In the genomic region with DNA sequence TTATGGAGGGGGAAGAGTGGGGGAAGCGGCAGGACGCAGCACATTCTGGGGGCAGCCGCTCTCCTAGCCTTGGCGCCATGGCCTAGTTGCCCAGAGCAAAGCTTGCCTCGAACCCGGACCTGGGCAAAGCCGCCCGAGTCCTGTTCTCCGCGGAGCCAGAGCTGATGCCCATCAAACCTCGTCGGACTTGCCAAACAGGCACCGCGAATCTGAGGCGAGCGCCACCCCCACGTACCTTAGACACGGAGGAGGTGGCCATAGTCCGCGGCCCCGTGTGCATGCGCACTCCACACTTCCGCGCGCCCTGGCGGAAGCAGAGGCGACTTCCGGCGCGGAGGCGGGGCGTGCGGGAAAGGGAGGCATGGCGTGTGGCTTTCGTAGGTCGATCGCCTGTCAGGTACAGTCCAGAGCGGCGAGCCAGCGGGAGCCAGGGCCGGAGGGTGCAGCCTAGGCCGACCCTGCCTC, we compare ENCODE assay signal across 8 mouse cellular contexts. TPM values are rescaled to one million over a fixed set of nuclear protein-coding genes. Genes with fewer than 3 reads are reported as not detected.
DNase-seq lines count a peak whose midpoint lies in the region; ATAC-seq and TF ChIP-seq lines count a peak whose summit lies in the region.

A gene (minus strand): TSS at position 315 of the 465 bp plus-strand sequence.
A gene (plus strand): TSS at position 328 of the 465 bp plus-strand sequence.

- peak; percentile 77; the same call in 1 of the 2 replicates for TF ChIP-seq POLR2A in lung, adult 2 months (IDR thresholded peaks at IDR 0.05; ENCODE audit: borderline replicate concordance, extremely low read depth, low read depth, low read length)

- peak within 1 kb of the TSS; percentile 82 for H3K4me2 ChIP-seq in forebrain, embryonic 15.5 days (replicated peaks)

- peak; percentile 91 for DNase-seq in ES-CJ7 (ENCODE audit: low read depth, low spot score)
- DNase-seq in cerebellum, adult 11 months = peak; percentile 91
- peak; percentile 81 for DNase-seq in heart, postnatal 25 days (ENCODE audit: low spot score)
- peak; percentile 89 to 95 for DNase-seq in layer of hippocampus, adult 18-20 months (ENCODE audit: low spot score in 2 of 2)
- DNase-seq in lung, adult 2 months = peak; percentile 91
- peak; percentile 83 to 85 for DNase-seq in thymus, adult 18-20 months

- H3K4me3 ChIP-seq in forebrain, embryonic 15.5 days = peak within 1 kb of the TSS; percentile 91
- peak within 1 kb of the TSS; percentile 92 for H3K4me3 ChIP-seq in lung, adult 2 months (replicated peaks; ENCODE audit: extremely low read depth, low read depth, low read length)

- no peaks in the 10 kb centered on the region for H3K27me3 ChIP-seq in forebrain, embryonic 15.5 days

- H3K9ac ChIP-seq in forebrain, embryonic 15.5 days (replicated peaks) = peak within 1 kb of the TSS; percentile 79

- H3K4me1 ChIP-seq in forebrain, embryonic 15.5 days = peaks cover 24% of the 10 kb centered on the region
- peaks cover 10% of the 10 kb centered on the region; the same call in 1 of the 2 replicates for H3K4me1 ChIP-seq in lung, adult 2 months (ENCODE audit: control insufficient read depth, insufficient read depth, low read length)

- WGBS in forebrain, embryonic 15.5 days = under 1% methylated on average over 42 of the region's 42 CpGs
- under 1% methylated on average over 42 of the region's 42 CpGs for WGBS in lung, adult 2 months

- intact Hi-C loops in heart, postnatal 25 days (cut with DNase I) = loop anchor here (5.0 to 10.0 kb wide), 3 partner anchors 37 to 270 kb away; a partner anchor contains a TSS

- no peaks in the 10 kb centered on the region for H3K9me3 ChIP-seq in forebrain, embryonic 15.5 days

- ATAC-seq in forebrain, embryonic 15.5 days (replicated peaks) = peak; percentile 99
- peak; percentile 99 for ATAC-seq in neutrophil, adult 5-6 weeks (ENCODE audit: extremely low read depth, insufficient number of reproducible peaks, low FRiP score, poor library complexity, severe bottlenecking)

- H3K36me3 ChIP-seq in forebrain, embryonic 15.5 days = peaks cover 2% of the 10 kb centered on the region; the same call in 1 of the 2 replicates

- H3K27ac ChIP-seq in forebrain, embryonic 15.5 days (replicated peaks) = peak within 1 kb of the TSS; percentile 91

- TF ChIP-seq CTCF in lung, adult 2 months (IDR thresholded peaks at IDR 0.05; ENCODE audit: insufficient read depth, low read length) = no peak

RNA-seq across cellular contexts. Expression of the first gene that starts in this region (rescaled TPM):
- 92.9 and 93.2 TPM in 2 replicates for polyA plus RNA-seq in forebrain, embryonic 15.5 days (2015; fragmentation: Nextera tagmentation; extraction: Ambion mirVana)
- total RNA-seq in heart, postnatal 25 days (2021) = 10 to 100 TPM; 35.7 TPM
- total RNA-seq in layer of hippocampus, adult 18-20 months (2021) = 10 to 100 TPM; 48.0 to 49.8 TPM
- 8.8 and 18.4 TPM in 2 replicates for polyA plus RNA-seq in lung, adult 2 months (2012; rRNA removed)
- 73.4 and 97.8 TPM in 2 replicates for total RNA-seq in neutrophil, adult 5-6 weeks (2017)

RNA-seq across cellular contexts. Expression of the second gene that starts in this region (rescaled TPM):
- 57.1 and 60.2 TPM in 2 replicates for polyA plus RNA-seq in forebrain, embryonic 15.5 days (2015; fragmentation: Nextera tagmentation; extraction: Ambion mirVana)
- total RNA-seq in heart, postnatal 25 days (2021) = 10 to 100 TPM; 29.4 to 30.5 TPM
- 10 to 100 TPM; 26.5 to 27.6 TPM for total RNA-seq in layer of hippocampus, adult 18-20 months (2021)
- 5.1 and 7.5 TPM in 2 replicates for polyA plus RNA-seq in lung, adult 2 months (2012; rRNA removed)
- 26.5 and 27.2 TPM in 2 replicates for total RNA-seq in neutrophil, adult 5-6 weeks (2017)

Comparison
In these comparisons a context has a peak if more than half of its experiments do, and no peak if none do; other contexts are left out.
1. Peak in every context shown above with its lines: DNase-seq, ATAC-seq, H3K4me3 ChIP-seq and H3K27ac ChIP-seq.